Mouse (Mus musculus) erythroblast, embryonic 14.5 days (primary cell): ENCODE data around the gene Clic4. TPM values are rescaled to one million over a fixed set of nuclear protein-coding genes. Genes with fewer than 3 reads are reported as not detected.
"Not testable (repeated sequence)": the region's sequence is repeated elsewhere in the genome, so short reads cannot be mapped to it uniquely, and the experiment has no call there.

ENCODE experiments used
- H3K27me3 ChIP-seq: 2 replicates; pipeline ENCODE4 v1.6.1; 2012; ENCODE audit warnings: inconsistent platforms; ENCODE audit not compliant: control insufficient read depth
- H3K36me3 ChIP-seq: 2 replicates; pipeline ENCODE4 v1.6.1; 2012; ENCODE audit warnings: mild to moderate bottlenecking, inconsistent platforms; ENCODE audit not compliant: control insufficient read depth
- H3K4me1 ChIP-seq: 2 replicates; pipeline ENCODE4 v1.6.1; 2012; ENCODE audit warnings: inconsistent platforms; ENCODE audit not compliant: control insufficient read depth
- H3K4me3 ChIP-seq: replicated peaks from 2 replicates; pipeline ENCODE3; 2012; ENCODE audit warnings: moderate library complexity, mild to moderate bottlenecking, inconsistent platforms
- H3K9me3 ChIP-seq: 2 replicates; pipeline ENCODE4 v1.6.1; 2012; ENCODE audit warnings: low read length, inconsistent platforms, mixed read lengths; ENCODE audit not compliant: control insufficient read depth
- GATA1 ChIP-seq: IDR thresholded peaks from 2 replicates; pipeline ENCODE4 v1.6.1; 2012; ENCODE audit warnings: low read length, inconsistent platforms, mixed read lengths
- TAL1 ChIP-seq: IDR thresholded peaks from 3 replicates; pipeline ENCODE4 v1.6.1; 2012; ENCODE audit warnings: low read length, inconsistent platforms, mixed read lengths
- polyA plus RNA-seq: library from polyadenylated mRNA; stranded (reverse); fragments of >175 nt; gene quantifications from 2 replicates; pipeline ENCODE4 v1.2.3, GENCODE M21; 2012

The Clic4 gene
- polyA plus RNA-seq, 1 experiment: 3.8 TPM

DNA sequence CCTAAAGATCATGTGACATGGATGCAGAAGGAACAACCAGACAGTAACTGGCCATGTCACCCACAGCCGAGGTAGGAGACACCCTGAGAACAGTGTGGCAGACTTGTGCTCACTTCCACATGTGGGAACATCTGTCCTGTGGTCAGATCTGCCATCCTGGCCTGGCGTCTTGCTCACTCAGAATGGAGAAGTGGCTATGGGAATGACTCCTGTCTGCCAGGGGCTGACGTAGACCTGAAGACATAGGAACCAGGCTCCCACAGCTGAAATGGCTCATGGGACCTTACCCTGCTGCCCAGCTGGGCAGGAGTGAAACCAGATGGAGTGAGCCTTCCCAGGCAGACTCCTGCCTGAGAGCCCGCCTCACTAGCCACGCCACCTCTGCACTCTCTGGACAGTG, 79.8 kb downstream of the Clic4 start:
- Histone ChIP-seq H3K9me3 (peaks cover 11% of the 10 kb centered on the region), H3K27me3 (peaks cover 2% of the 10 kb centered on the region; the same call in 1 of the 2 replicates), H3K4me1 (no peaks in the 10 kb centered on the region), H3K4me3 (no peak overlapping the region), H3K36me3 (no peaks in the 10 kb centered on the region)
- TF ChIP-seq TAL1 (no peak), GATA1 (no peak)

GRCm38 (mm10) chr4:135191604-135192003, 81.0 kb downstream of the Clic4 start:
- Histone ChIP-seq H3K27me3 (peaks cover 2% of the 10 kb centered on the region; the same call in 1 of the 2 replicates), H3K4me3 (no peak overlapping the region), H3K36me3 (no peaks in the 10 kb centered on the region), H3K4me1 (no peaks in the 10 kb centered on the region), H3K9me3 (peaks cover 11% of the 10 kb centered on the region)
- TF ChIP-seq GATA1 (no peak), TAL1 (no peak)

DNA sequence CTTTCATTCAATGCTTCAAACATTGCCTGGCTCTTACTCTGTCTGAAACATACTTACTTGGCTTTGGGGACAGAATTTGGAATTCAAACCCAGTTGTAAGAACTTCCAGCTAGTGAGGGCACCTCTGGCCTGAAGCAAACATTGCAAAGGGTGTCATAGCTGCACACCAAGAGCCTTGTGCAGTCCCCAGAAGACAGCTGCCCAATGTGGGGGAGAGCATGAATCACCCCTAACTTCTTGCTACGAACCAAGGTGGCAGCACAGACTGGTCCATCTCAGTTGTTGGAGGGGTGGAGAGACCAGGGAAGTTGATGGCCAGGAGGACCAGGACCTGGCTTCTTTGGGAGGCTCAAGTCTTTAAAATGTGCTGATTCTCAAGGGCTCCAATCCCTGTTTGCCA, 81.4 kb downstream of the Clic4 start:
- TF ChIP-seq TAL1 (no peak), GATA1 (no peak)
- peaks cover 11% of the 10 kb centered on the region for H3K9me3 ChIP-seq
- no peaks in the 10 kb centered on the region for H3K4me1 ChIP-seq
- H3K4me3 ChIP-seq: no peak overlapping the region
- no peaks in the 10 kb centered on the region for H3K36me3 ChIP-seq
- peaks cover 2% of the 10 kb centered on the region; the same call in 1 of the 2 replicates for H3K27me3 ChIP-seq

DNA sequence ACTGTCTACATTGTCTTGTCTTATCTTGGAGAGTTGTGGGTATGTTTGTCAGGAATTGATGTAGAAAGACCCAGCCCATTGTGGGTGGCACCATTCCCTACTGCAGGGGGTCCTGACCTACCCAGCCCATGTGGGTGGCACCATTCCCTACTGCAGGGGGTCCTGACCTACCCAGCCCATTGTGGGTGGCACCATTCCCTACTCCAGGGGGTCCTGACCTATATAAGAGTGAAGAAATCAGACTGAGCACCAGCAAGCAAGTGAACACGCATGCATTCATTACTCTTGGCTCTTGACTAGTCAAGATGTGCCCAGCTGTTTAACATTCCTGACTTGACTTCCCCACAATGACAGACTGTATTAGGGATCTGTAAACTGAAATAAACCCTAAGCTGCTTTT, 82.2 kb downstream of the Clic4 start:
- Histone ChIP-seq H3K4me1 (no peaks in the 10 kb centered on the region), H3K9me3 (peaks cover 5% of the 10 kb centered on the region), H3K4me3 (no peak overlapping the region), H3K36me3 (no peaks in the 10 kb centered on the region), H3K27me3 (peaks cover 2% of the 10 kb centered on the region; the same call in 1 of the 2 replicates)
- TF ChIP-seq TAL1: no peak
- TF ChIP-seq GATA1: no peak

DNA sequence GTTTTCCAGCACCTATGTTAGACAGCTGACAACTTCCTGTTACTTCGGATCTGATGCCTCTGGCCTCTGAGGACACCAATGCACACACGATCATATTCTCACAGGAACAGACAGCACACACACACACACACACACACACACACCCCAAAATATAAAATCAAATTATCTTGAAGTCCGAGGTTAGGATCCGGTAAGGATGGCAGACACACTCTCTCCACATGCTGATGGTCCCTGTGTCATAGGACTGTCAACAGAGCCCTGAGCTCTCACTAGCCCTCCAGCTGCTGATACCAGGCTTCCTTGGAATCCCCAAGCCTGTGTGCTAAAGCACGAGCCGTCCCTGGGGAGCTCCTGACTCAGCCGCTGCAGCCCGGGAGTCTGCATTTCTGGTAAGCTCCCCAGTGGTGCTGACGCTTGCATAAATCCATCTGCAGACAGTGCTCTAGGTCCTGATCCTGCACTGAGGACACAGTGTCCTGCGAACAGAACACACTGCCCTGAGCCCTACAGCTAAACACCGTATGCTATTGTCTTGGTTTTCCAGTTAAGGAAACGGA, 83.1 kb downstream of the Clic4 start:
- Histone ChIP-seq H3K27me3 (0 out of 2 replicates have a peak, but pooled peaks cover 2% of the 10 kb centered on the region), H3K4me3 (no peak overlapping the region), H3K4me1 (no peaks in the 10 kb centered on the region), H3K9me3 (no peaks in the 10 kb centered on the region), H3K36me3 (no peaks in the 10 kb centered on the region)
- TF ChIP-seq GATA1: no peak
- TF ChIP-seq TAL1: no peak

DNA sequence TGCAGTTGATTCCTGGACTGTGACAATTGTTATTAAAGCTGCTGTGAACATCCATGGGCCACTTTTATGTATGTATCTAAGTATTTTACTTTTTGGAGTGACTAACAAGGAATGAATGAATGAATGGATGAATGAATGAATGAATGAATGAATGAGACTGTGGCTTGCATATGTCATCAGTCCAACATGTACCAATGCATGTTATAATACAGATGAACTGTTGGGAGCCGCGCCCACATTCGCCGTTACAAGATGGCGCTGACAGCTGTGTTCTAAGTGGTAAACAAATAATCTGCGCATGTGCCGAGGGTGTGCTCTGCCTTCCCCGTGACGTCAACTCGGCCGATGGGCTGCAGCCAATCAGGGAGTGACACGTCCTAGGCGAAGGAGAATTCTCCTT, 88.3 kb downstream of the Clic4 start:
- not testable (repeated sequence) for H3K9me3 ChIP-seq, H3K36me3 ChIP-seq, H3K4me1 ChIP-seq, H3K4me3 ChIP-seq, H3K27me3 ChIP-seq

- TF ChIP-seq TAL1 (no peak), GATA1 (no peak)
- Histone ChIP-seq H3K27me3 (no peaks in the 10 kb centered on the region), H3K36me3 (no peaks in the 10 kb centered on the region), H3K4me1 (no peaks in the 10 kb centered on the region), H3K9me3 (peaks cover 5% of the 10 kb centered on the region), H3K4me3 (no peak overlapping the region)
Observed at GRCm38 (mm10) chr4:135181819-135182218, 90.8 kb downstream of the Clic4 start.

DNA sequence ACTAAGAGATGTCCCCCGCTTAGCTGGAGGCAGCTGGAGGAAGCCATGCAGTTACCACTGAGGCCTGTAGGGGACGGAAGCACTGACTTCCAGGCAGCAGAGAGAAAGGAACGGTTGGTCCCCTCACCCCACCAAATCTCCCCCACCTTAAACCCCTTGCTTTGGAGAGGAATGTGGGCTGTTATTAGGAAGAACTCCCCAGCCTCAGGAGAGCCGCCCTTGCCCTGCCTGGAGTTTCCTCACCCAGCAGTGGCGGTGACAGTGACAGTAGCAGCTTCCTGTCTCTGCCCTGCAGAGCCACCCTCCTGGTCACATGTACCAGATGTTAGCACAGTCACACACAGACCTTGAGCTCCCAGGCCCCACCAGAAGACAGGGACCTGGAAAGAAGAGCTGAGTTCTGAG, 93.5 kb downstream of the Clic4 start:
- Histone ChIP-seq H3K9me3 (peaks cover 2% of the 10 kb centered on the region), H3K27me3 (peaks cover 10% of the 10 kb centered on the region), H3K4me1 (no peaks in the 10 kb centered on the region), H3K4me3 (no peak overlapping the region), H3K36me3 (no peaks in the 10 kb centered on the region)
- no peak for TF ChIP-seq GATA1
- no peak for TF ChIP-seq TAL1

DNA sequence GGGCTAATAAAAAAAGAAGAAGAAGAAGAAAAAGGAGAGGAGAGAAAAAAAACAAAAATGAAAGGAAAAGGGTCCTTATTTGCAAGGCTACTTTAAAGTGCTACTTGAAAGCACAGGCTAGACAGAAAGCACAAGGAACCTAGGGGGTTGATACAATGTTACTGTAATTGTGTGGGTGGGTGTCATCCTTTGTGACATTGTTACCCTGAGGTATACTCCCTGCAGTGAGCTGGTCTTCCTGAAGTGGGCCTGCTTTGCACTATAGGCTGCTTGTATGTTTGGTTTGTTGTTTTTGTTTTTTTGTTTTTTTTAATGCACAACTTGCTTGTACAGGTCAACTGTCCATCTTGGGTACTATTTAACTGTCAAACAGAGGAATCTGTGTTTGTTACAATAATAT, 95.0 kb downstream of the Clic4 start:
- TF ChIP-seq TAL1 (no peak), GATA1 (no peak)
- H3K4me1 ChIP-seq: no peaks in the 10 kb centered on the region
- H3K27me3 ChIP-seq: peaks cover 10% of the 10 kb centered on the region
- no peak overlapping the region for H3K4me3 ChIP-seq
- no peaks in the 10 kb centered on the region for H3K9me3 ChIP-seq
- H3K36me3 ChIP-seq: no peaks in the 10 kb centered on the region

- TF ChIP-seq GATA1 (no peak), TAL1 (no peak)
- Histone ChIP-seq H3K27me3 (peaks cover 10% of the 10 kb centered on the region), H3K4me3 (no peak overlapping the region), H3K36me3 (no peaks in the 10 kb centered on the region; the same call in 1 of the 2 replicates), H3K9me3 (no peaks in the 10 kb centered on the region), H3K4me1 (peaks cover 16% of the 10 kb centered on the region)
Observed at GRCm38 (mm10) chr4:135175406-135176120, 97.1 kb downstream of the Clic4 start.
